ENCODE assay signal across 8 mouse cellular contexts in genomic region chr13:89779208-89779911, GRCm38 (mm10). TPM values are rescaled to one million over a fixed set of nuclear protein-coding genes. Genes with fewer than 3 reads are reported as not detected.
DNase-seq lines count a peak whose midpoint lies in the region.

No protein-coding gene starts in this region.

- intact Hi-C loops in heart, postnatal 14 days (cut with DNase I) = loop anchor here (2.0 to 10.0 kb wide), 3 partner anchors 735 to 1108 kb away; no protein-coding TSS in a partner anchor

- DNase-seq in gastrocnemius, adult 18-20 months (ENCODE audit: low spot score) = peak; percentile 59
- no peak for DNase-seq in gastrocnemius, postnatal 25 days
- DNase-seq in adrenal gland, adult 18-20 months (ENCODE audit: low spot score in 2 of 2) = peak; percentile 45 to 52
- DNase-seq in embryo, embryonic 10.5 days (ENCODE audit: low spot score) = peak; percentile 91
- DNase-seq in heart, postnatal 14 days = peak; percentile 67 to 82
- peak; percentile 56 for DNase-seq in layer of hippocampus, adult 9-10 months (ENCODE audit: low spot score)
- peak; percentile 45 for DNase-seq in lung, postnatal 25 days (ENCODE audit: low spot score)
- DNase-seq in skeletal muscle tissue, adult 2 months (ENCODE audit: low read depth, low spot score) = peak; percentile 30

RNA-seq across cellular contexts. Expression of gene Vcan, which starts 37.1 kb away (rescaled TPM):
- 1 to 10 TPM; 2.7 to 5.4 TPM for total RNA-seq in gastrocnemius, adult 18-20 months (2021)
- 10 to 100 TPM in 1 of 2 experiments, 1 to 10 TPM in 1; 8.0 to 10.7 TPM for total RNA-seq in gastrocnemius, postnatal 25 days (2021)
- total RNA-seq in adrenal gland, adult 18-20 months (2021) = 1 to 10 TPM; 1.7 to 4.7 TPM
- 10 to 100 TPM; 19.5 to 21.8 TPM for total RNA-seq in heart, postnatal 14 days (2021)
